Mouse (Mus musculus) lung, postnatal 0 days (tissue): ENCODE measurements around the gene Lamb1.

Source experiments
- CTCF ChIP-seq: IDR thresholded peaks from 2 replicates; pipeline ENCODE4 v1.5.1; 2016; ENCODE audit warnings: antibody characterized with exemption, mild to moderate bottlenecking
- EP300 ChIP-seq: IDR thresholded peaks from 2 replicates; pipeline ENCODE4 v1.6.1; 2016; ENCODE audit warnings: antibody characterized with exemption, mild to moderate bottlenecking, control low read depth

- no peak for TF ChIP-seq CTCF
- TF ChIP-seq EP300 = no peak
Observed at GRCm38 (mm10) chr12:31300276-31300675, 35.2 kb downstream of the Lamb1 start.
